Mouse (Mus musculus): ENCODE results near the gene Nr2e1.

The Nr2e1 gene

GRCm38 (mm10) chr10:42583902-42584435, 537 bp upstream of the Nr2e1 start:
- peak overlapping the region; percentile 66 for H3K4me3 ChIP-seq (replicated peaks; ENCODE audit: low read length)
- no peaks in the 10 kb centered on the region for H3K9me3 ChIP-seq (ENCODE audit: low read length)
- H3K36me3 ChIP-seq (ENCODE audit: insufficient read depth, low read length), result no peaks in the 10 kb centered on the region
- peaks cover 60% of the 10 kb centered on the region for H3K4me1 ChIP-seq (replicated peaks; ENCODE audit: low read depth, low read length)
- peaks cover 99% of the 10 kb centered on the region for H3K27me3 ChIP-seq (ENCODE audit: insufficient read depth, low read length)
- no peak for TF ChIP-seq NANOG (IDR thresholded peaks at IDR 0.05; ENCODE audit: borderline replicate concordance, low read length)
- TF ChIP-seq POU5F1 (IDR thresholded peaks at IDR 0.05; ENCODE audit: borderline replicate concordance, low read length), result no peak
- no peak for TF ChIP-seq CTCF (conservative IDR thresholded peaks at IDR 0.05; ENCODE audit: low read length)

DNA sequence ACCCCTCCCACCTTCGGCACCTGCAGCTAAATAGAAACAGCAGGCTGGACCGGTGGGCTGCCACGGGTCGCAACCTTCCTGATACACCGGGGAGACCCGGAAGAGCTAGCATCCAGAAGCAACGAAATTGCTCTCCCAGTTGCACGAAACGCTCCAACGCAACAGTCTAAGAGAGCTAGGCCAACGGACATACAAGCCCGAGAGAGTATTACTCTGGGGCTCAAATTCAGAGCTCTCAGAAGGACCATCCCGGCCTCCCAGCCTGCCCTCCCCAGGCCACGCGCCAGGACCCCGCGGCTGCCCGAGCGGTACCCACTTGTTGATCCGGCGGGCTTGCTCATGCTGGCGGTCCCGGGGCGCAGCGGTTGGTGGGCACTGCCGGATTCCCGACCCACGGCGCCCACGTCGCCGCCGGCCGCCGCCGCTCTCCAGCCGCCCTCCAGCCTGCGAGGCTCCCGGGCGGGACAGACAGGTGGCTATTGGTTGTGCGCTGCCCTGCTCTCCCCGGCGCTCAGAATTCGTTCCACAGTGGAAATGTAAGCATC, 794 bp downstream of the Nr2e1 start:
- H3K4me3 ChIP-seq (replicated peaks; ENCODE audit: low read length), result peak overlapping the region; percentile 66
- H3K27me3 ChIP-seq (ENCODE audit: insufficient read depth, low read length), result peaks cover 99% of the 10 kb centered on the region
- TF ChIP-seq POU5F1 (IDR thresholded peaks at IDR 0.05; ENCODE audit: borderline replicate concordance, low read length) (no peak), NANOG (IDR thresholded peaks at IDR 0.05; ENCODE audit: borderline replicate concordance, low read length) (no peak), CTCF (conservative IDR thresholded peaks at IDR 0.05; ENCODE audit: low read length) (no peak)
- no peaks in the 10 kb centered on the region for H3K9me3 ChIP-seq (ENCODE audit: low read length)
- H3K36me3 ChIP-seq (ENCODE audit: insufficient read depth, low read length), result no peaks in the 10 kb centered on the region
- peaks cover 73% of the 10 kb centered on the region for H3K4me1 ChIP-seq (replicated peaks; ENCODE audit: low read depth, low read length)

GRCm38 (mm10) chr10:42581694-42582565, 1.5 kb downstream of the Nr2e1 start:
- TF ChIP-seq POU5F1 (IDR thresholded peaks at IDR 0.05; ENCODE audit: borderline replicate concordance, low read length) (no peak), CTCF (conservative IDR thresholded peaks at IDR 0.05; ENCODE audit: low read length) (no peak), NANOG (IDR thresholded peaks at IDR 0.05; ENCODE audit: borderline replicate concordance, low read length) (no peak)
- peaks cover 99% of the 10 kb centered on the region for H3K27me3 ChIP-seq (ENCODE audit: insufficient read depth, low read length)
- peak overlapping the region; percentile 66 for H3K4me3 ChIP-seq (replicated peaks; ENCODE audit: low read length)
- no peaks in the 10 kb centered on the region for H3K9me3 ChIP-seq (ENCODE audit: low read length)
- H3K36me3 ChIP-seq (ENCODE audit: insufficient read depth, low read length), result no peaks in the 10 kb centered on the region
- H3K4me1 ChIP-seq (replicated peaks; ENCODE audit: low read depth, low read length), result peaks cover 77% of the 10 kb centered on the region

DNA sequence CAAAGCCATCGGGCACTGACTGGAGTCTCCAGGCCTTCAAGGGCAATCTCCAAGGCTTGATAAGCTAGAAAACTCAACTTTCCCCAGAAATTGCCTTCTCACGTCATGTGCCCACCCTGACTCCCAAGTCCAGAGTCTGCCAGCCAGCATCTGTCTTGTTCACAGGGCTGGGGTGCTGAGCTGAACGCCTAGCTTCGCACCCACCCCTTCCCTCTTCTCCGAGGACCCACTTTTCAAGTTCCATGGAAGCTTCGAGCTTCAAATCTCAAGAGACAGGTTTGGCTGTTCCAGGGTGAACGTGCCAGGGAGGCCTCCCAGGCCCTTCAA, 2.5 kb downstream of the Nr2e1 start:
- Histone ChIP-seq H3K4me1 (replicated peaks; ENCODE audit: low read depth, low read length) (peaks cover 77% of the 10 kb centered on the region), H3K9me3 (ENCODE audit: low read length) (no peaks in the 10 kb centered on the region), H3K4me3 (replicated peaks; ENCODE audit: low read length) (0 out of 2 replicates have a peak overlapping the region, but pooled peaks have one; percentile 57), H3K27me3 (ENCODE audit: insufficient read depth, low read length) (peaks cover 96% of the 10 kb centered on the region), H3K36me3 (ENCODE audit: insufficient read depth, low read length) (no peaks in the 10 kb centered on the region)
- TF ChIP-seq POU5F1 (IDR thresholded peaks at IDR 0.05; ENCODE audit: borderline replicate concordance, low read length), result no peak
- TF ChIP-seq CTCF (conservative IDR thresholded peaks at IDR 0.05; ENCODE audit: low read length), result no peak
- TF ChIP-seq NANOG (IDR thresholded peaks at IDR 0.05; ENCODE audit: borderline replicate concordance, low read length), result no peak

DNA sequence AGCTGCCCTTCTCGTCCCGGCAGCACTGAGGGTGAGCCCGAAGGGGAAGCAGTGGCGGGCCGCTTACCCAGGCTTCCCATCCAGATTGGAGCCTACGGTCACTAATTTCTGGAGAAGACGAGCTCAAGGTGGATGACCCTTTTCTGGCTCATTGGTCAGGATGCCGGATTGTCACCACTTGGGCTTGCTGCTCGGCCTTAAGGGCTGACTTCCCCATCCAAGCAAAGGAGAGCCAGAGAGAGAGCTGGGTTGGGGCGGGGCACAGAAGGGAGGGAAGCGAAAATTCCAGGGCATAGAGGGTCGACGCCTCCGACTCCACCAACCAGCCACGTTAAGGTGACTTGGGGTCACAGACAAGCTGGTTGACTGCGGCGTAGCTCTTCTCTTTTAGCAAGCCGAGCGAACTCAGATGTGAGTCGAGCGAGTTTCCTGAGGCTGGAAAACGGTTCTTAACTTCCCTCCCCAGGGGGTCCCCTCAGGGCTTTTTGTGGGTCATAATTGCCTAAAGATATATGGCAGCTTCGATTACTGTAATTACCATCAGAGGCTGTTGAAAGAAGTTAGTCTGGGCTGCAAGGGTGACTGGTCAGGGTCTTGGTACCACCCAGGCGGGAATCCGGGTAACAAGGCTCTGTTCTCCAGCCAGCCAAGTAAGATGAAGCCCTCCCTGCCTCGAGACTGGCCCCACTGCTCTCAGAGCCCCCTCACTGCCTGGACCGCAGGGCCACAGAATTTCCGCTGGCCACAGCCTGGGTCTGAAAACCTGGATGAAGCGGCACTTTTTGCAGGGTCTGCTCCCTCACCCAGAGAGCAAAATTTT, 3.1 kb downstream of the Nr2e1 start:
- no peaks in the 10 kb centered on the region for H3K36me3 ChIP-seq (ENCODE audit: insufficient read depth, low read length)
- H3K27me3 ChIP-seq (ENCODE audit: insufficient read depth, low read length), result peaks cover 96% of the 10 kb centered on the region
- TF ChIP-seq POU5F1 (IDR thresholded peaks at IDR 0.05; ENCODE audit: borderline replicate concordance, low read length) (no peak), NANOG (IDR thresholded peaks at IDR 0.05; ENCODE audit: borderline replicate concordance, low read length) (no peak), CTCF (conservative IDR thresholded peaks at IDR 0.05; ENCODE audit: low read length) (no peak)
- H3K9me3 ChIP-seq (ENCODE audit: low read length), result no peaks in the 10 kb centered on the region
- peak overlapping the region; percentile 57 for H3K4me3 ChIP-seq (replicated peaks; ENCODE audit: low read length)
- H3K4me1 ChIP-seq (replicated peaks; ENCODE audit: low read depth, low read length), result peaks cover 75% of the 10 kb centered on the region

- no peaks in the 10 kb centered on the region for H3K36me3 ChIP-seq (ENCODE audit: insufficient read depth, low read length)
- peak overlapping the region; percentile 57 for H3K4me3 ChIP-seq (replicated peaks; ENCODE audit: low read length)
- peaks cover 96% of the 10 kb centered on the region for H3K27me3 ChIP-seq (ENCODE audit: insufficient read depth, low read length)
- no peaks in the 10 kb centered on the region for H3K9me3 ChIP-seq (ENCODE audit: low read length)
- H3K4me1 ChIP-seq (replicated peaks; ENCODE audit: low read depth, low read length), result peaks cover 74% of the 10 kb centered on the region
- TF ChIP-seq NANOG (IDR thresholded peaks at IDR 0.05; ENCODE audit: borderline replicate concordance, low read length) (no peak), CTCF (conservative IDR thresholded peaks at IDR 0.05; ENCODE audit: low read length) (no peak), POU5F1 (IDR thresholded peaks at IDR 0.05; ENCODE audit: borderline replicate concordance, low read length) (no peak; the same call in 1 of the 2 replicates)
These were observed 3.8 kb downstream of the Nr2e1 start for GRCm38 (mm10) chr10:42579475-42580130.

- Histone ChIP-seq H3K36me3 (ENCODE audit: insufficient read depth, low read length) (no peaks in the 10 kb centered on the region), H3K4me1 (replicated peaks; ENCODE audit: low read depth, low read length) (peaks cover 67% of the 10 kb centered on the region), H3K4me3 (replicated peaks; ENCODE audit: low read length) (peak overlapping the region; percentile 57), H3K9me3 (ENCODE audit: low read length) (no peaks in the 10 kb centered on the region), H3K27me3 (ENCODE audit: insufficient read depth, low read length) (peaks cover 96% of the 10 kb centered on the region)
- TF ChIP-seq NANOG (IDR thresholded peaks at IDR 0.05; ENCODE audit: borderline replicate concordance, low read length) (no peak), CTCF (conservative IDR thresholded peaks at IDR 0.05; ENCODE audit: low read length) (no peak), POU5F1 (IDR thresholded peaks at IDR 0.05; ENCODE audit: borderline replicate concordance, low read length) (no peak)
These were observed 4.5 kb downstream of the Nr2e1 start for GRCm38 (mm10) chr10:42578698-42579474.
